Mouse (Mus musculus) stomach, postnatal 0 days (tissue): ENCODE results near the gene Akain1. TPM values are rescaled to one million over a fixed set of nuclear protein-coding genes. Genes with fewer than 3 reads are reported as not detected.

Experiments
- ATAC-seq: fragments of 200-750 bp; cut with Nextera tagmentation; 2 replicates; pipeline ENCODE4 v1.8.0; 2017; ENCODE audit not compliant: low FRiP score, low TSS enrichment
- DNase-seq: peaks from one replicate; pipeline ENCODE4 v3.0.0-alpha.2; 2016; ENCODE audit warnings: low spot score
- H3K27ac ChIP-seq: fragments of 300-500 bp; sonication (generic); replicated peaks from 2 replicates; pipeline ENCODE4 v1.5.1; 2014; ENCODE audit warnings: mild to moderate bottlenecking, control low read depth
- H3K27me3 ChIP-seq: fragments of 300-500 bp; sonication (generic); 2 replicates; pipeline ENCODE4 v1.6.1; 2014; ENCODE audit warnings: low read length; ENCODE audit not compliant: control insufficient read depth, insufficient read depth
- H3K36me3 ChIP-seq: fragments of 300-500 bp; sonication (generic); 2 replicates; pipeline ENCODE4 v1.6.1; 2014; ENCODE audit warnings: low read length, mixed read lengths; ENCODE audit not compliant: control insufficient read depth, insufficient read depth
- H3K4me1 ChIP-seq: fragments of 300-500 bp; sonication (generic); replicated peaks from 2 replicates; pipeline ENCODE4 v1.6.1; 2014; ENCODE audit warnings: antibody characterized with exemption; ENCODE audit not compliant: control insufficient read depth, insufficient read depth
- H3K4me2 ChIP-seq: fragments of 300-500 bp; sonication (generic); replicated peaks from 2 replicates; pipeline ENCODE4 v1.6.1; 2014; ENCODE audit warnings: low read depth, mild to moderate bottlenecking, control low read depth, moderate library complexity
- H3K4me3 ChIP-seq: fragments of 300-500 bp; sonication (generic); 2 replicates; pipeline ENCODE4 v1.5.1; 2014; ENCODE audit warnings: low read depth, low read length, control low read depth
- H3K9ac ChIP-seq: fragments of 300-500 bp; sonication (generic); 2 replicates; pipeline ENCODE4 v1.6.1; 2014; ENCODE audit warnings: mild to moderate bottlenecking, low read length, control low read depth, mixed read lengths
- H3K9me3 ChIP-seq: fragments of 300-500 bp; sonication (generic); 2 replicates; pipeline ENCODE4 v1.6.1; 2016; ENCODE audit warnings: low read length; ENCODE audit not compliant: control insufficient read depth
- CTCF ChIP-seq: IDR thresholded peaks from 2 replicates; pipeline ENCODE4 v1.5.1; 2016; ENCODE audit warnings: antibody characterized with exemption, low read depth, mild to moderate bottlenecking, moderate library complexity
- EP300 ChIP-seq: optimal IDR thresholded peaks from 2 replicates; pipeline ENCODE3; 2016; ENCODE audit warnings: antibody characterized with exemption
- WGBS: fragments of 180-500 bp; shearing (Covaris S2); extraction: QIAGEN DNeasy Blood & Tissue Kit; methylation state at CpG from one replicate; pipeline ENCODE4 v1.1.7; 2014; 5-methylcytosine and 5-hydroxymethylcytosine counted together
- polyA plus RNA-seq: library from polyadenylated mRNA; unstranded; fragments of >200 nt; fragmentation: Nextera tagmentation; extraction: Ambion mirVana; gene quantifications from 2 replicates; pipeline ENCODE4 v1.2.1, GENCODE M21; 2015

The Akain1 gene
- polyA plus RNA-seq, 1 experiment from 2014 or later: 0.04 TPM

- 2% methylated on average over 34 of the region's 52 CpGs for WGBS
- Histone ChIP-seq H3K27me3 (peaks cover 8% of the 10 kb centered on the region), H3K4me3 (peak overlapping the region; percentile 19), H3K4me2 (peak overlapping the region; percentile 50), H3K4me1 (no peaks in the 10 kb centered on the region), H3K36me3 (no peaks in the 10 kb centered on the region), H3K9me3 (no peaks in the 10 kb centered on the region), H3K9ac (no peak overlapping the region), H3K27ac (no peak overlapping the region)
- TF ChIP-seq CTCF: no peak
- no peak for TF ChIP-seq EP300
- ATAC-seq (peak; percentile 32; the same call in 1 of the 2 replicates), DNase-seq (peak; percentile 22)
These were observed 700 bp downstream of the Akain1 start for GRCm38 (mm10) chr17:69439571-69440480.

GRCm38 (mm10) chr17:69441041-69441440, 1.9 kb downstream of the Akain1 start:
- DNase-seq: no peak

GRCm38 (mm10) chr17:69448679-69449078, 9.6 kb downstream of the Akain1 start:
- H3K4me1 ChIP-seq: no peaks in the 10 kb centered on the region
- no peak overlapping the region for H3K27ac ChIP-seq
- no peak overlapping the region for H3K4me3 ChIP-seq
- no peak overlapping the region for H3K4me2 ChIP-seq
- H3K27me3 ChIP-seq: no peaks in the 10 kb centered on the region
- no peak overlapping the region for H3K9ac ChIP-seq
- no peak for ATAC-seq
- no peak for DNase-seq
- H3K9me3 ChIP-seq: no peaks in the 10 kb centered on the region
- TF ChIP-seq EP300 (no peak), CTCF (no peak)
- H3K36me3 ChIP-seq: no peaks in the 10 kb centered on the region

More at GRCm38 (mm10) chr17:69441041-69441440, 1.9 kb downstream of the Akain1 start:
- no peak for ATAC-seq
- H3K36me3 ChIP-seq: no peaks in the 10 kb centered on the region
- H3K27me3 ChIP-seq: peaks cover 8% of the 10 kb centered on the region
- no peaks in the 10 kb centered on the region for H3K9me3 ChIP-seq
- H3K4me3 ChIP-seq: no peak overlapping the region
- TF ChIP-seq EP300: no peak
- no peak for TF ChIP-seq CTCF
- 11% methylated on average over 9 of the region's 9 CpGs for WGBS
- no peaks in the 10 kb centered on the region for H3K4me1 ChIP-seq
- no peak overlapping the region for H3K27ac ChIP-seq
- H3K4me2 ChIP-seq: no peak overlapping the region
- H3K9ac ChIP-seq: no peak overlapping the region

- DNase-seq (no peak), ATAC-seq (no peak)
- no peaks in the 10 kb centered on the region for H3K9me3 ChIP-seq
- no peak overlapping the region for H3K4me3 ChIP-seq
- no peak overlapping the region for H3K4me2 ChIP-seq
- 84% methylated on average over 7 of the region's 7 CpGs for WGBS
- H3K4me1 ChIP-seq: no peaks in the 10 kb centered on the region
- no peaks in the 10 kb centered on the region for H3K36me3 ChIP-seq
- H3K9ac ChIP-seq: no peak overlapping the region
- no peak for TF ChIP-seq CTCF
- TF ChIP-seq EP300: no peak
- no peak overlapping the region for H3K27ac ChIP-seq
- H3K27me3 ChIP-seq: no peaks in the 10 kb centered on the region
These were observed 22.6 kb downstream of the Akain1 start for GRCm38 (mm10) chr17:69461680-69462079.

GRCm38 (mm10) chr17:69463037-69463436, 23.9 kb downstream of the Akain1 start:
- Histone ChIP-seq H3K27me3 (no peaks in the 10 kb centered on the region), H3K4me1 (no peaks in the 10 kb centered on the region), H3K4me2 (no peak overlapping the region), H3K36me3 (no peaks in the 10 kb centered on the region), H3K27ac (no peak overlapping the region), H3K9me3 (no peaks in the 10 kb centered on the region), H3K4me3 (no peak overlapping the region), H3K9ac (no peak overlapping the region)
- no peak for ATAC-seq
- 73% methylated on average over 3 of the region's 3 CpGs for WGBS
- TF ChIP-seq CTCF: no peak
- no peak for TF ChIP-seq EP300
- DNase-seq: no peak

- no peak overlapping the region for H3K9ac ChIP-seq
- no peaks in the 10 kb centered on the region for H3K4me1 ChIP-seq
- TF ChIP-seq CTCF (no peak), EP300 (no peak)
- WGBS: 42% methylated on average over 10 of the region's 10 CpGs
- ATAC-seq (no peak), DNase-seq (no peak)
- no peak overlapping the region for H3K27ac ChIP-seq
- no peak overlapping the region for H3K4me2 ChIP-seq
- no peaks in the 10 kb centered on the region for H3K9me3 ChIP-seq
- H3K36me3 ChIP-seq: no peaks in the 10 kb centered on the region
- H3K27me3 ChIP-seq: no peaks in the 10 kb centered on the region
- H3K4me3 ChIP-seq: no peak overlapping the region
These were observed 32.0 kb downstream of the Akain1 start for GRCm38 (mm10) chr17:69471171-69471570.
